Mouse (Mus musculus): ENCODE results near the gene Psg19.
"Not testable (repeated sequence)": the region's sequence is repeated elsewhere in the genome, so short reads cannot be mapped to it uniquely, and the experiment has no call there.

The Psg19 gene

DNA sequence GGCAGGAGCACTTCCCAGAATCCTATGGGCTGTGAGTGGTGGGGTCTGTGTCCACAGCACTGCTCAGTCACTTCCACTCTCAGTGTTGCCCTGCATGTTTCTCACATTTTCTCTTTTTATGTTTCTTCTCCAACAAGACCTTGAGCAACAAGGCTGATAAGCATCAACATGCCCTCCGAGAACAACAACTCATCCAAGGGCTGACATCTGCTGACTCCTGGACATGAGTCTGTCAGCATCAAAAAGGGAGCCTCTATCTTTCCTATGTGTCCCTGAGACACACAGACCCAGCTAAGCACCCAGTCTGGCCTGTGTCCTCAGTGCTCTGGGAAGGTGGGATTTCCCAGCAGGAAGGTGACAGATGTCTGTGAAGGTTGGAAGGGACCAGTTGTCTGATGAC, at the start of gene Psg19:
Gene Psg19 (minus strand): TSS at position 101 of the 400 bp plus-strand sequence.
- no peak for DNase-seq

DNA sequence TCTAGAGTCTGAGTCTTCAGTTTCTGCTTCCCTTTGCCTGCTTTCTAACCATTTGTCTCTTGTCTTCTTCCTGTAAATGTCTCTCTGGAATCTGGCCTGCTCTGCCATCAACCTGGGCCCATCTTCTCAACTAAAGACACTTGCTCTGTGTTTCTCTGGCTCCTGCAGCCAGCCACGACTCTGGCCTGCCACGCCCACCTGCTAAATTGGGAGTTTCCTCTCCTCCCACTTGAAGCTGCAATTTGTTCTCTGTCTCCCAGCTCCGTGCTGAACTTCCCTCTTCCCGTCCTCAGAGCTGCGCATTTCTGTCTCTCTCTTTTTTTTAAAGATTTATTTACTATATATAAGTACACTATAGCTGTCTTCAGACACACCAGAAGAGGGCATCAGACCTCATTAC, 46.5 kb upstream of the Psg19 start:
- no peak for DNase-seq

DNA sequence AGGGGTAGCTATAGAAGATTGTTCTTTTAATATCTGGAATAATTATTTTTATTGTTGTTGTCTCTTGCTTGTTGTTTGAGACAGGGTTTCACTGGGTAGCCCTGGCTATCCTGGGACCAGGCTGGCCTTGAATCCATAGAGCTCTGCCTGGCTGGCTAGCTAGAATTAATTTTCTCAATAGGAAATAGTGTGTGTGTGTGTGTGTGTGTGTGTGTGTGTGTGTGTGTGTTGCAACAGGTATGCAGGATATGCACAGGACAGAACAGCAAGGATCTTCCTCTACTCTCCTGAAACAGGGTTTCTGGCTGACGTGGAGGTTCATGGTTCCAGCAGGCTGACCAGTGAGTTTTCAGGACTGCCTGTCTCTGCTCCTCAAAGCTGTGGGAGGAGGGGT, 42.9 kb upstream of the Psg19 start:
- no peak for DNase-seq

DNA sequence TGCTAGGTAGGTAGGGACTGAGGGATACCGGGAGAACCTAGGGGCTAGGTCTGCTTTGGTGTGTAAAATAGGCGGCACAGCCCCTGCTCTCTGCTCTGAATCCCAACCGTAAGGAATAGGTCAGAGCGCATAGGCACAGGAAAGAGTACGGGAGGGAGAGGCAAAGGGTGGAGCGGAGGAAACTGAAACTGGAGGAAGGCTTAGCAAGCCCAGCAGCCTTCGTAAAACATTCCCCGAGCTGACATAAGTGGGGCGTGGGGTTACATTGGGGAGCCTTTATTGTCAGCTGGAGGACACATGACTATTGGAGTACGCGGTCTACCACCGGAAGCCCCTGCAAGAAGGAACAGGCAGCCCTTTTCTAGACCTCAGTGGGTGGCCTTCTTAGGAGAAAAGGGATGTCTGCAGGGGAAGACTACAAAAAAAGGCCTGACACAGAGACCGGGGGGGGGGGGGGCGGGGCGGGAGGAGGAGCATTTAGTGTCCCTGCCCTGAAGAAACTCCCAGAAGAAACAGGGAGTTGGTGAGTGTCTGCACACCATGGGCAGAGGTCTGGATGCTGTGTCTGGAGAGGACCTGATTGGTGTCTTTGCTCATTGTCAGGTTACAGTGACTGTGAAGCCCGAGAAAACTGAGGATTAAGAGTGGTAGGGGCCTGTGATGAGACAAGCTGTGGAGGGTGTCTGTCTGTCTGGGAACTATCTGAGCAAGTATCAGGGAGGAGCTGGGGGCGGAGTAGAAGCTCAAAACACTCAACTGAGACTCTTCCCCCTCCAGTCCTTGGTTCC, 42.3 kb upstream of the Psg19 start:
- peak; percentile 71 for DNase-seq

DNA sequence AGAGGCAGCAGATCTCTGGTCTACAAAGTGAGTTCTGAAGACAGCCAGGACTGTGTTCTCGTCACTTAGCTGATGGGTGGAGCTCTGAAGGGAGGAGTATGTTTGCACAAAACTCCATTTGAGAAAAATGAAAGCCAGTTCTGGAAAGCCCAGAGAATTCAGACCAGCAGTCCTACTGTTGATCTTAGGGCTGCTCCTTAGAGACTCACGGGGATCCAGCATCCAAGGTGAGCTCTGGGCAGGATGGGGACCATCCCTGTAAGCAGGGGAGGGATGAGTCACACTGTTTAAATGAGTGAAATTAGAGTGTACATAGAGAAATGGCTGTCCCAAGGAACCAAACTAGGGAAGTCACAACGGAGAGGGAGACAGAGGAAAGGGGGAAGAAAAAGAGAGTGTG, 41.5 kb upstream of the Psg19 start, which contains the start of gene Mill2:
Gene Mill2 (plus strand): TSS at position 102 of the 400 bp plus-strand sequence.
- no peak for DNase-seq

DNA sequence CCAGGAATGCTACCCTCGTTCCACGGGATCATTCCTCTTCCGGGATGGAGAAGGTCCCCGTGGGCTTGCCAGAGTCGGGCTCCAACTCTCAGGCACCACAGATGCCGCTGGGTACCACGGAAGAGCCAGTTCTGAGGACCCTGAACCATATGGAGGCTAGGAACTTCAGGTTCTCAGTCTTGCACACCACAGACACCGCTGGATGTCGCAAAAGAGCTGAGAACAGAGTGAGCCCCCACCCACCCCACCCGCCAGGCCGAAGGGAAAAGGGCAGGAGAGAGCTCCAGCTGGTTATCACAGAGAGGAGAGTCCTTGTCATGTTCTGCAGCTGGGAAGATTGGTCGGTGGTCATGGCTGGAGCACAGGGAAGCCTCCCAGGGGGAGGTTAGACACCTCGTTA, 34.0 kb upstream of the Psg19 start:
- peak; percentile 14 for DNase-seq

DNA sequence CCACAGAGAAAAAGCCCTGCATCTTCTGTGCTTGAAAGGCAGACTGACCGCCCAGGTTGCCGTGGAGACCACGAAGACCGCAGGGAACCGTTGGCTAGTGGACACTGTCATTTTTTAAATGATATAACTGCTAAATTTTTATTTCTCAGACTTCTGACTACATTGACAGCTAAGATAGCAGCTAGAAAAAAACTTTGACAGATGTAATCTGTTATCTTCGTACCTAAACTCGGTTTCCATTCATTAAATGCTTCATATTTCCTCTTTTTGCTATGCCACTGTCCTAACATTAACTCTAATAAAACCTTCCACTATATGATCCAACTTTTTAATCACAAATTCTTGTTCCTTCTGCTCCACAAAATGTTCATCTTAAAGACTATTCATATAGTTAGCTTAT, 31.2 kb upstream of the Psg19 start:
- no peak for DNase-seq

DNA sequence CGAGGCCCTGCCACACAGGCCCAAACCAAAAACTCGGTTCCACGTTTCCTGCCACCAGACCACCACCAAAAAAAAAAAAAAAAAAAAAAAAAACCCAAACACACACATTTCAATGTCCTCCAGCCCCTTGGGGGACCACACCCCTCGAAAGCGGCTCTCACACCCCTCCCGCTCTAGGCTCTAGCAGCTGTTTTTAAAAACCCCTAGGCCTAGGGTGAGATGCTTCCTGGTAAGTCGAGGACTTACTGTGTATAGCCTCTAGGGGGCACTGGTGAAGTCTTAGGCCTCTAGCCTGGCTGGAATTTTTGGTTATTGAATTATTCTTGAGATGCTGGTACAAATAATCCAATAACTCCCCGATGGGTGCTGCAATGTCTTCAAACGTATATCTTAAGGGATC, 30.3 kb upstream of the Psg19 start:
- peak; percentile 4 for DNase-seq

DNA sequence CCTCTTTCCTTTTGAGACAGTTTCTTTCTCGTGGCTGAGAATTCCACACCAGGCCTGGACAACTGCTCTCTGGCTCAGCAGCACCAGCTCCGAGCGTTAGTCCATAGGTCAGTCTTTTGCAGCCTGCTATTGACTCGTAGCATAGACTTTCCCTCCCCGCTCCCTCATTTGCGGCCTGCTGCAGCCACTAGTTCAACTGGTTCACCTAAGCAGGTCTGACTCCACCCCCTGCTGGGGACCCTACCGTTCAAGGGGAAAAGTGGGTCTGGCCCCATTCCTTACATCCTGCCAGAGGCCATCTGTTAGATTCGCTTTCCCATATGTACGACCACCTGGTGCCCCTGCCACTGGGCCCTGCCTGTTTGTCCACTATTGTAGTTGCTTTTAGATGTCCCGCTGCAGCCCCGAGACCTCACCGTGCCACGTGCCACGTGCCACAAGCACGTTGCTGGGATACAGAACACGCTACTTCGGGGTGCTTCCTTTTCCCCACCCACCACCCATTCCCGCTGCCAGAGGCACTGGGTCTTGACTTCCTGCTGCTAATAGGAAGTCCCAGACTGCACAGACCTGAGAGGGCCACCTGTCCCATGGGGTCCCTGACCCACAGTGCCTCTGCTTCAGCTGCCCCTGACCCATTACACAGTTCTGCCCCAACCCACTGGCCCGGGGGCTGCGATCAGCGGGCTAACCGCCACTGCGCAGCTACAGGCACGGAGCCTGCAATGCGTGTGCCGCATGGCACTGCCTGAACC, 29.6 kb upstream of the Psg19 start:
- DNase-seq: no peak

DNA sequence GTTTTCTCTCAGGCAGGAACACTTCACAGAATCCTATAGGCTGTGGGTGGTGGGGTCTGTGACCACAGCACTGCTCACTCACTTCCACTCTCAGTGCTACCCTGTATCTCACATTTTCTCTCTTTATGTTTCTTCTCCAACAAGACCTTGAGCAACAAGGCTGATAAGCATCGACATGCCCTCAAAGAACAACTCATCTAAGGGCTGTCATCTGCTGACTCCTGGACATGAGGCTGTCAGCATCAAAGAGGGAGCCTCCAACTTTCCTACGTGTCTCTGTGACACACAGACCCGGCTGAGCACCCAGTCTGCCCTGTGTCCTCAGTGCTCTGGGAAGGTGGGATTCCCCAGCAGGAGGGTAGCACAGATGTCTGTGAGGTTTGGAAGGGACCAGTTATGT, 23.2 kb upstream of the Psg19 start, which contains the start of gene Psg17:
Gene Psg17 (minus strand): TSS at position 101 of the 400 bp plus-strand sequence.
- no peak for DNase-seq

DNA sequence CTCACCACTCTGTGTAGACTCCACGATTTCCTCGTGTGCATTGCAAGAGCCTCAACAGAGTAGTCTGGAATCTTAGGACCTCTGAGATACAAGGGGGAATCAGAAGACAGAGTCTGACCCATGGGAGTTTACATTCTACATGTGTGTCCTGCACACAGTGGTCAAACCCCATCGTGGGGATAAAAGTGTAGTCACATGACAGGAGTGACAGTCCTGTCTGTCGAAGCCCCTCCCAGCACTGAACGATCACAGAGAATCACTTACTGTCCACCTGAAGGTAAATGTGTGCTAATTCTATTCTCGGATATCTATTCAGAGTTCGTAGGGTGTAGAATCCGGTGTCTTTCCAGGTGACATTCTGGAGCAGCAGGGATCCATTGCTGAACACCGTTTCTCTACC, 20.0 kb upstream of the Psg19 start:
- no peak for DNase-seq

DNA sequence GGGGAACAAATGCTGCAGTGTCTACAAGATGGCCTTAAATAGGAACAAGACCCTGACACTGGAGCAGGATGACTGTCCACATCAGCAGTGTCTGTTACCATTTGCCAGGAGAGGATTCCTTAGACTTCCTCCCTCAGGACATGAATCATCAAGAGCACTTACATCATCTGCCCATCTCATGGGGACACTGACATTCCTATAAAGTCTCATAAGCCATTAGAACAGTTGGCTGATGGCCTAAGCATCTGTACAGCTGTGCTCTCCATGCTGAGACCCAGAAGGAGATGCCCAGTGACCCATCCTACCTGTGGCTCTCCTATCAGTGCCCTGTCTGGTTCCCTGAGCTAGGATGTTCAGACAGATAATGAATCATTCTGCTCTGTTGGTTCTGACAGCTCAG, 5.2 kb upstream of the Psg19 start:
- no peak for DNase-seq

DNA sequence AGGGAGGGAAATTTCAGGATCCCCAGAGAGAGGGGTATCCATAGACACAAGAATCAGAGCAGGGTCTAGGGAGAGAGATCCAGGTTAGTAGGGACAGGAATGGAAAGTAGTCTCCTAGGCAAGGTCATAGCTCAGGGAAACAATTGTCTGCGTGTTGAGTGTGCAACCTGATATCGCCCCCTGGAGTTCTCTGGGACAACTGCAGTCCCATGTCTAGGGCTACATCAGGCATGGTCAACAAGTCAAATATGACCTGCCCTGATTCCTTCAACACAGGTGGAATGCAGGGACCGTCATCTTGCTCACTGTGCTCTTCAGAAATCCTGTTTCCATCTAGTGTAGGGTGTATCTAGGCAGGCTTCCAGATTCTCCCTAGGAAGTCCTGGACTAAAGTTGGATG, 809 bp upstream of the Psg19 start:
- DNase-seq: no peak

DNA sequence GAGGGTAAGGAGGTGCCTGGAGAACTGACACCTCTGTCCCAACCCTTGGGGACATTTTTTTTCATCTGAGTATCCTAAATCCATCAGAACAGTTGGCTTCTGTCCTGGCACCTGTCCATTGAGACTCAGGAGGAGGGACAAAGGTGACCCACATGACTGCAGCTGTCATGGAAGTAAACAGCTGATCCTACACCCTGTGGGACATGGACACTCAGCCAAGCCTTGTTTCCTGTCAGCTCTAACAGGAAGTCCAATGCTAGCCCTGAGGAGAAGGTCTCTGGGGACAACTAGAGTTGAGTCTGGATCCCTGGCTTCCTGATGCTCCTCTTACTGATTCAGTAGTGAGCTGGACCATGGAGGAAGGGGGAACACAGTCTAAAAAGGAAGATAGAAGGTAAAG, 7.6 kb downstream of the Psg19 start:
- DNase-seq: not testable (repeated sequence)

DNA sequence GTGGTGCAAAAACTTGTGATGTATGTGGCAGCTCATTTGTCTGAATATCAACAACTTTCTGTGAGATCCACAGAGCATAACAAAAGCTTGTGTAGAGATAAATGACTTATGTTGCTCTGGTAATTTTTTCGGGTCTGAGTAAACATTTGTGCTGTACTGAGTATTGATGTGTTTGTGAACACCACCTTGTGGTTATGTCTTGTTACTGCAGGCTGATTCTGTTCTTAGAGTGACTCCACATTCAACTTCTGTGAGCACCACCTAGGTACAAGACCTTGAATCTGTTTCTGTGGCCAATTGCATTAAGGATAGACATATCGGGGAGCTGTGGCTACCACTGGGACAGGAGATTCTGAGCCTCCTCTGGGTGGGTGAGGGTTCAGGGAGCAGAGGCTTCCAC, 17.0 kb downstream of the Psg19 start:
- peak; percentile 5 for DNase-seq

DNA sequence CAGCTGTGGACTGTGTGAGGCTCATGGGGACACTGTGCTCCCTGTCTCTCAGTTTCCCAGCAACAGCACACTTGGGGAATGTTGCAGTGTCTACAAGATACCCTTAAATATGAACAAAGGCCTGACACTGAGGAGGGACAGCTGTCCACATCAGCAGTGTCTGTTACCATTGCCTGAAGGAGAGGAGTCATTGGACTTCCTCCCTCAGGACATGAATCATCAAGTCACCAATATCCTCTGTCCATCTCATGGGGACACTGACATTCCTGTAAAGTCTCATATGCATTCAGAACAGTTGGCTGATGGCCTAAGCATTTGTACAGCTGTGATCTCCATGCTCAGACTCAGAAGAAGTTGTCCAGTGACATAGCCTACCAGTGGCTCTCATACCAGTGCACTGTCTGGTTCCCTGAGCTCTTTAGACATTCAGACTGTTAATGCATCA, 19.0 kb downstream of the Psg19 start:
- DNase-seq: peak; percentile 4

DNA sequence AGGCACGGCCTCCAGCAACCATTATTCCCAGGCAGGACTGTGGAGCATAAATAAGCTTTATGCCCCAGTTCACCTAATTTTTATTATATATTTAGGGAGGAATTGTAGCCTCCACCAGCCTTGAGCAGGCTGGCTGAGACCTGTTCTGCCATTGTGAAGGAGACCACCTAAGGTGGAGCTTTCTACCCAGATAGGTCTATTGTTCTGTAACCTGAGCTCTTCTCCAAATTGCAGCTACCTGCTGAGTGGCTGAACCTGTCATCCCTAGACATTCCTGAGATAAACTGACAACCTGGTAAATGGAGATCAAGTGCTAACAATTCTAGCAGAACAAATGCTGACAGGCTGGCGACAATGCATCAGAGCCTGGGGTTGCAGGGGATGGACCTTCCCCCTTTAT, 35.4 kb downstream of the Psg19 start:
- not testable (repeated sequence) for DNase-seq

DNA sequence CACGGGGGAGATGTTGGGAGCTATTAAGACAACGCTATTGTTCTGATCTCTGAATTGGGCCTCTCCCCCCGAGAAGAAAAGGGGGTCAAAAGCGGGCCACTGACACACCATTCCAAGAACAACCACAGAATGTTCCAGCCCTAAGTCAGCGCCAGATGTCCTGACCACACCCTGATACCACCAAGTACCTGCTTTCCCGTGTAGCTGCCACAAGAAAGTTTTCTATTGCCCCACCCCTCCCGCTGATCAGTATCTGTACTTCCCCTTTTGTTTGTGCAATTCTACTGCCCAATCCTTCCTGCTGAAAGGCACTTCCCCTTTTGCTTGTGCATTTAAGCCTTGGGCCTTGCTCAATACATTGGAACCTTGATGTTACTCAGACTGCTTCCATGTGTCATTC, 38.2 kb downstream of the Psg19 start:
- DNase-seq: not testable (repeated sequence)

DNA sequence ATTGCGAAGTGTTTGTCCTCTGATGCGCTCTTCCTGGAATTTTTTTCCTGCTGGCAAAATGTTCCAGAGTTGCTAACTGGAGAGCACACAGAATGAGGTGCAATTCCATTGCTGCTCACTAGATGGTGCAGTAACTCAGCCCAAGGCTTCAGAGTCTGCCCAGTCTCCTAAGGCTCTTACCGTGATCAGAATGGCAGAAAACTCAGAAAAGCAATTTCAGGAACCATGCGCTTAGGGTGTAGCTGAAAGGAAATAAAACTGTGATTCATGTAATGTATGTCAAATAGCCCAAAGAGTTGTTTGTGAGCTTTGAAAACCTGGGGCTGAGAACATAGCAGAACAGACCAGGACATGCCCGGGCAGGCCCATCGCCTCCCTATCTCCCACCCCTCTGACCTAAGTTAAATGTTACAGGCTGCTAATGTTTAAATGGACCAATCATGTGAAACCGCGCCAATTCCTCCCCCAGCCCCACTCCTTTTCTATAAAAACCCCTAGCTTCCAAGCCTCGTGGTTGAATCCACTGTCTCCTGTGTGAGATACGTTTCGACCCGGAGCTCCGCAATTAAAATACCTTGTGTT, 48.3 kb downstream of the Psg19 start:
- DNase-seq: peak; percentile 77

DNA sequence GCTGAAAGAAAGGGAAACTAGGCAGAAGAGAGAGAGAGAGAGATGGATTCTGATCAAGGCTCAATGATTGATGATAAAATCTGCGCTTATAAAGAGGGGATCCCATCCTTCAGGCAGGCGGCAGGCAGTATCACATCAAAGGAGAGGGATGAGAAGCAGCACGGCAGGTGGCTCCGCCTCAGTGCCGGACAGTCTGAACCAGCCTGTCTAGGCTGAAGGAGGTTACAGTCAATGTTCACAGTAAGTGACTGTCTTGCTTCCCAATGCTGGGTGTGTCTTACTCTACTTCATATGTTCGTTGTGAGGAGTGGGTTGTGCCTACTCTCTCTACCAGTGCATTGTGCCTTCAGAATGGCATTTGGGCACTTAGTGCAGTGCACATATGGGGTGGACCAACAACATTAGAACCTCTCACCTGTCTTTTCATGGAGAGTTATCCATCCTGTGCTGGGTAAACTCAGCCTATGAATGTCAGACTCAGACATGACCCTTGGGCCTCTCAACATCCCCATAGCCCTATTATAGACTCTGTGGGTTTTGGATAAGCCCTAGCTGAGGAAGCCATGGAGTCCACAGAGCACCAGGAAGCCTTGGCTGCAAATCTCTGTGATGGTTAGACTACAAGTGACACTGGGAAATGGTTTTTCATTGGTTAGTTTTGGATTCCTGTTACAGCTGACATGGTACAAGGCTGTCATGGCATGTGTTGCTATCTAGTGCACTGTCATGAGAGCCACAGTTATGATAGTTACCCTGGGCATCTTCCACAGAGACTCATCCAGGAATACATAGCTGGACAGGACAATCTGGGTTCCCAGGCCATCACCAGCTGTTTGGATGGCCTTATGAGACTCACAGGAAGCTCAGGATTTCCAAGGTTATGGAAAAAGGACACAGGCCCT, 49.1 kb downstream of the Psg19 start:
- no peak for DNase-seq

DNA sequence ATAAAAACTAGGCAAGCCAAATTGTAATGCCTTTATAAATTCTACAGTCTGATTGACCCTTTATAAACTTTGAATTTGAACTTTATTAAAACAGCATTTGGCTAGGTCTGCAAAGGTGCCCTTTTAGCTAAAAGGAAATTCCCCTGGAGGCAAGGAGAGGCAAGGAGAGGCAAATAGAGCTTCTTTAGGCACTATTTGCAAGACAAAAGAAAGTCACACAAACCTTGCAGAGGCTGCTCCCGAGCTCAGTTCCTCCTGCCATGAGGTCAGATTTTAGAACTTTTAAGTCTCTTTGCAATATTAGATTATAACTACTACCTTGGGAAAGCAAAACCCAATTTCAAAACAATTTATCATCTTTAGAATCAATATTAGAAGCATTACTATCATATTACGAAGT, 50.9 kb downstream of the Psg19 start:
- DNase-seq: not testable (repeated sequence)

DNA sequence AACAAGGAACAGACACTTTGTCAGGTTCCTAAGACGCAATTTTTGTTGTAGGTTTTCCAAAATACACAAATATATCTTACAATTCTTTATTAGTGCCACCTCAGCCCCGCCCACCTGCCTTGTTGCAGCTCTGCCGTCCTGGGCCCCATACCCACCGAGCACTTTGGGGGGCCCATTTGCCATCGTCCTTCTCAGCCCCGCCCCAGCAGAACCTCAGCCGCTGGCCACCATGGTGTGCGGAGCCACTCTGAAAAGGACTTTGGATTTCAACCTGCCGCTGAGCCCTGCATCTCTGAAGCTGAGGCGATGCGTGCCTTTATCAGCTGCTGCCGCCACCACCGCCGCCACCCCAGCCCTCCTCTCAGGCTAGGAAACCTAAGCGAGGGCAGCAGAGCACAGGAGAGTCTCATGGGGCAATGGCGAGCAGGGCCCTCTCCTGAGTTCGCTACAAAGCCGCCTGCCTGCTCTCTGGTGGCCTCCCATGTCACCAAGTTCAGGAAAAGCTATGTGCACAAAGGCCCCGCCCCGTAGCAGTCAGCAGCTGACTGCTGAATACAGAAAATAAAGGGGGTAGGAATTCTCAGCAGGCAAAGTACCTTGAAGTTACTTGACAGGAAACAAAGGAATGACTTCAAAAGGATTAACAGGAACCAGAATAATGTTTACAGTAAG, 52.0 kb downstream of the Psg19 start:
- peak; percentile 6 for DNase-seq

All from kidney, postnatal 14 days (tissue).